Mouse (Mus musculus) lung, postnatal 0 days (tissue): ENCODE results near the gene Pde3a.

Experiments
- CTCF ChIP-seq: IDR thresholded peaks from 2 replicates; pipeline ENCODE4 v1.5.1; 2016; ENCODE audit warnings: antibody characterized with exemption, mild to moderate bottlenecking
- EP300 ChIP-seq: IDR thresholded peaks from 2 replicates; pipeline ENCODE4 v1.6.1; 2016; ENCODE audit warnings: antibody characterized with exemption, mild to moderate bottlenecking, control low read depth

- no peak for TF ChIP-seq EP300
- no peak for TF ChIP-seq CTCF
Measured at GRCm38 (mm10) chr6:141302842-141303241, 53.8 kb downstream of the Pde3a start.
